Mouse (Mus musculus) spleen, adult 2 months (tissue): ENCODE results near the gene Aar2. TPM values are rescaled to one million over a fixed set of nuclear protein-coding genes. Genes with fewer than 3 reads are reported as not detected.
A peak's percentile ranks its signal among the peaks of the same experiment; 100 is the strongest.
"Not testable (repeated sequence)": the region's sequence is repeated elsewhere in the genome, so short reads cannot be mapped to it uniquely, and the experiment has no call there.

Experiments used
- DNase-seq, 2 experiments: peaks; one replicate each; pipeline versions ENCODE4 v3.0.0 to v3.0.0-alpha.2; 2012 to 2021; ENCODE audit warnings: low spot score in 2 of 2, low read depth in 1 of 2
- H3K27ac ChIP-seq: fragments of 200-500 bp; 2 replicates; pipeline ENCODE4 v1.5.1; 2012; ENCODE audit warnings: low read length, inconsistent platforms; ENCODE audit not compliant: insufficient read depth
- H3K27me3 ChIP-seq: fragments of 200-500 bp; 2 replicates; pipeline ENCODE4 v1.6.1; 2012; ENCODE audit warnings: mild to moderate bottlenecking, moderate library complexity, low read length, inconsistent platforms; ENCODE audit not compliant: control insufficient read depth, insufficient read depth
- H3K36me3 ChIP-seq: fragments of 200-500 bp; 2 replicates; pipeline ENCODE4 v1.6.1; 2012; ENCODE audit warnings: mild to moderate bottlenecking, low read length, inconsistent platforms; ENCODE audit not compliant: control insufficient read depth, insufficient read depth
- H3K4me1 ChIP-seq: fragments of 200-500 bp; 2 replicates; pipeline ENCODE4 v1.6.1; 2011; ENCODE audit warnings: inconsistent platforms; ENCODE audit not compliant: control insufficient read depth, insufficient read depth, insufficient read length
- H3K4me3 ChIP-seq: fragments of 200-500 bp; 2 replicates; pipeline ENCODE4 v1.5.1; 2011; ENCODE audit warnings: mild to moderate bottlenecking, inconsistent platforms; ENCODE audit not compliant: insufficient read depth, insufficient read length; ENCODE audit errors: extremely low read depth
- CTCF ChIP-seq: fragments of 200-500 bp; IDR thresholded peaks from 2 replicates; pipeline ENCODE4 v1.5.1; 2011; ENCODE audit warnings: mild to moderate bottlenecking, inconsistent platforms; ENCODE audit not compliant: insufficient read depth, insufficient read length, insufficient replicate concordance; ENCODE audit errors: extremely low read depth
- POLR2A ChIP-seq: fragments of 200-500 bp; IDR thresholded peaks from 2 replicates; pipeline ENCODE4 v1.6.1; 2011; ENCODE audit warnings: low read depth, low read length, inconsistent platforms
- WGBS: fragments of 180-500 bp; shearing (Covaris S2); methylation state at CpG from one replicate; pipeline ENCODE4 v1.1.7; 2018; 5-methylcytosine and 5-hydroxymethylcytosine counted together
- polyA plus RNA-seq: library from polyadenylated mRNA; depleted of rRNA; stranded (reverse); fragments of >200 nt; gene quantifications from 2 replicates; pipeline ENCODE4 v1.2.3, GENCODE M21; 2012

The Aar2 gene
- polyA plus RNA-seq, 1 experiment = 13.0 TPM

DNA sequence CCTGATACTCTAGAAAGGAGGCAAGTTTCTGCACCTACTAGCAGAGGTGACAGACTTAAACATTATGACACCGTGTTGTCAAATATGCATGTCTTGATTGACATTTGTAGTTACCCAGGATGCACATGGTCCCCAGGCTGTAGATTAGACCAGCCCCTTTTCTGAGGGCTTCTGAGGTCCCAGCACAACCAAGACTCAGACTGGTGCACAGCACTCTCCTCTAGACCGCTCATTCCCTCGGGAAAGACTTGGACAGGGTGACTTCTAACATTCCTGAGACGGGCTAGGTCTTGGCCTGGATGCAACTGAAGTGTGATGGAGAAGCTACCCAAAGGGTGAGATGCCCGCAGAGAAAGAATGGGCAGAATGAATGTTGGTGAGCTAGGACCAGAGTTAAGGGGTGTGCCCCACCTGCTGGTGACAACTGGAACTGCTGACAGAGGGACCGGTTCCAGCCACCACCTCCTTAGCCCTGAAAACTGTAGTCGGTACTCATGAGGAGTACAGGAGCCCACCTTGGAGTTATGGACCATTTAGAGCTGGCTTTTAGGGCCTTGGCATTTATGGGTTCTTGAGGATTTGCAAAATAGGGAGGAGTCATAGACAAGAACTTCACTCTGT is 31.7 kb upstream of the Aar2 start:
- TF ChIP-seq POLR2A (no peak), CTCF (peak; percentile 87; the same call in 1 of the 2 replicates)
- Histone ChIP-seq H3K4me3 (no peak overlapping the region), H3K27me3 (no peaks in the 10 kb centered on the region), H3K4me1 (no peaks in the 10 kb centered on the region), H3K36me3 (no peaks in the 10 kb centered on the region), H3K27ac (no peak overlapping the region)
- WGBS = 22% methylated on average over 7 of the region's 7 CpGs
- DNase-seq = peak in 1 of 2 experiments; percentile 58

DNA sequence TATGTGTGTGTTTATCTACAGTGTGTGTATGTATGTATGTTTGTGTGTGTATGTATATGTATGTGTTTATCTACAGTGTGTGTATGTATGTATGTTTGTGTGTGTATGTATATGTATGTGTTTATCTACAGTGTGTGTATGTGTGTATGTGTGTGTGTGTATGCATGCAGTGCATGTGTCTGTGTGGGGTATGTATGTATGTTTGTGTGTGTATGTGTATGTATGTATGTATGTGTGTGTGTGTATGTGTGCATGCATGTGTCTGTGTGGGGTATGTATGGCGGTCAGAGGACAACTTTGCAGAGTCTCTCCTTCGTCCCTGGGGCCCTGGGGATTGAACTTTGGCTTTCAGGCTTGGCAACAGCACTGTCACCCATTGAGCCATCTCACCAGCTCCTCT is 30.7 kb upstream of the Aar2 start:
- WGBS = 66% methylated on average over 2 of the region's 2 CpGs
- not testable (repeated sequence) for H3K36me3 ChIP-seq, H3K27me3 ChIP-seq, H3K27ac ChIP-seq, H3K4me3 ChIP-seq, DNase-seq, H3K4me1 ChIP-seq

DNA sequence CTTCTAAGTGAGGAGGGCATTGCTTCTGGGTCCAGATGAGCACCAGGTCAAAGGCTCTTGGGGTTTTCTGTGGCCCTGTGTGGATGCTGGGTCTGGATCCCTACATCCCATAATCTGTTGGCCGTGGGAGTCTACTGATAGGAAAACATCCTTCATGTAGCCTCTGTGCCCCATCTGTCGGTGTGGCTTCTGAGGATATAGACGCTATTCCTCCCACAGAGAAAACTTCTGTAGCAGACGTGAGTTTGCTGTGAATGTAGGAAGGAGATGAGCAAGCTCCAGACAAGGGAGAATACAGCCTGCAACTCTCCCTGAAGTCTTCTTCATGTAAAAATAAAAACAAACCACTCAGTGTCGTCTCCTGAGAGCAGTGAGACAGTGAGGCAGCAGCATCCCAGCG is 29.1 kb upstream of the Aar2 start:
- Histone ChIP-seq H3K4me3 (no peak overlapping the region), H3K36me3 (no peaks in the 10 kb centered on the region), H3K27me3 (no peaks in the 10 kb centered on the region), H3K4me1 (no peaks in the 10 kb centered on the region), H3K27ac (no peak overlapping the region)
- no peak for TF ChIP-seq CTCF
- TF ChIP-seq POLR2A = no peak
- DNase-seq = no peak
- 85% methylated on average over 6 of the region's 6 CpGs for WGBS

DNA sequence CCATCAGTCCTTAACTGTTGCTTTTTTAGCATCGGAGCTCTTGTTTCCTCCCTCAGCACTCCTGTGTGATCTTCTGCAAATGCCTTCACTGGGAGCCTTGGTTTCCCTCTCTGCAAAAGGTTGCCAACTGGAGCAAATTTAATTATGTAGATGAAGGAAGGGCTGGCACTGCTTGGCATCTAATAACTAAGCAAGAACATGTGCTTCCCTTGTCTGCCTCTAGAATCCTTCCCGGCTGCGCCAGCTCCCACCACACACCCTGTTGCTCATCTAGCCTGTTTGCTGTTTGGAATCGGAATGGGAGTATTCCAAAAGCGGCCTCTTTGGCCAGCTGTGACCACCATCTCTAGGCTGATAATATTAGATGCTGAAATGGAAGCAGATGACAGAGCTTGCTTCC is 27.8 kb upstream of the Aar2 start:
- no peak for DNase-seq
- TF ChIP-seq CTCF (no peak), POLR2A (no peak)
- Histone ChIP-seq H3K36me3 (no peaks in the 10 kb centered on the region), H3K4me1 (no peaks in the 10 kb centered on the region), H3K27me3 (no peaks in the 10 kb centered on the region), H3K4me3 (no peak overlapping the region), H3K27ac (no peak overlapping the region)
- WGBS = 96% methylated on average over 5 of the region's 5 CpGs

DNA sequence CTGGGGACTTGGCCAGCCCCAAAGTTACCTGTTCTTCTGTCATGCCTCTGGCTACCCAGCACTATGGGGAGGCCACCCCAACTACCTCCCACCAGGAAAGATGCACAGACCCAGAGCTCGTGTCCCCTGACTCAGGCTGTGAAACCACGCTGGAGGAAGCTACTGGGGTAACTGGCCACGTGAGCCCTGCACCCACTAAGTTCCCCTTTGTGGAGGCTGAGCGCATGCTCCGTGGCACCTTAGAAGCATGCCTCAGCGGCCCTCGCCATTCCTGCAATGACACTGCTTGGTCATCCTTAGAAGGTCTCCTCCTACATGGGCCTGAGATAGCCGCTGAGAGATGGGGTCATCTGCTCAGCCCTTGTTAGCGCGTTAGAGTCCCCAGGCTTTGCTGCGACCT is 24.4 kb upstream of the Aar2 start:
- no peaks in the 10 kb centered on the region for H3K27me3 ChIP-seq
- H3K27ac ChIP-seq = no peak overlapping the region
- no peaks in the 10 kb centered on the region for H3K36me3 ChIP-seq
- DNase-seq = peak in 1 of 2 experiments; percentile 16
- TF ChIP-seq CTCF (no peak), POLR2A (no peak)
- no peak overlapping the region for H3K4me3 ChIP-seq
- 38% methylated on average over 11 of the region's 11 CpGs for WGBS
- no peaks in the 10 kb centered on the region for H3K4me1 ChIP-seq

DNA sequence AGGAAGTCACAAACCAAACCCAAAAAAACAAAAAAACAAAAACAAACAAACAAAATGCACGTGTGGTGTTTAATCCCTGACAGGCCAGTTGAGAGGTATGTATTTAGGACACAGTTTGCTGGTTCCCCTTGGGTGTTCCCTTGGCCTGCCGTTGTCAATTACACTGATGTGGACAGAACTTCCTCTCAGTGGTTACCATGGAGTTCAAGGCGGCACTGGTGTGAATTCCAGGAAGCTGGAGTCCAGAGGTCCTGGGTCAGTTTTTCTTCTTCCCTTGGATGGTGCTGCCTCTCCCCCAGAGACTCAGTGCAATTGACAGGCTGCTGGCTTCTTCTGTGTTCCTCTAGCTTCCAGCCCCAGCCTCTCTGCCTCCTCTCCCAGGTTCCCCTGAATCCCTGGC is 23.3 kb upstream of the Aar2 start:
- DNase-seq = no peak
- Histone ChIP-seq H3K27ac (no peak overlapping the region), H3K27me3 (no peaks in the 10 kb centered on the region), H3K36me3 (no peaks in the 10 kb centered on the region), H3K4me3 (no peak overlapping the region), H3K4me1 (no peaks in the 10 kb centered on the region)
- TF ChIP-seq POLR2A (no peak), CTCF (no peak)
- WGBS = 39% methylated on average over 3 of the region's 3 CpGs

DNA sequence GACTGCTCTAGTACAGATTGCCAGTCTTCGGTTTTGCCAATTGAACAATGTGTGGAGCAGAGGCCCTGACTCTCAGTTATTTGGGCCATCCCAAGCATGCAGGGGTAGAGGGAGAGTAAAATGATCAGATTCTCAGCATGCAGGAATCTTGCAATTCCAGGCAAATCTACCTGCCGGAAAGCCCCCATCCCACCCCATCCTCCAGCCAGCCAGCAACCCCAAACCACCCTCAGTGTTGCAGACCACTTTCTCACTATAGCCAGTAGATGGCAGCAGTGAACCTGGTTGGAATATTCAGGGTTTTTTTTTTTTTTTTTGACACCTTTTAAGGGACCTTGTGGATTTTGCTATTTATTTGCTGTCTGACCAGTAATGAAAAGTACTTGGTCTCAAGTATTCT is 17.7 kb upstream of the Aar2 start:
- no peaks in the 10 kb centered on the region for H3K27me3 ChIP-seq
- TF ChIP-seq POLR2A = no peak
- peak; percentile 51; the same call in 1 of the 2 replicates for TF ChIP-seq CTCF
- no peaks in the 10 kb centered on the region for H3K4me1 ChIP-seq
- no peak overlapping the region for H3K27ac ChIP-seq
- DNase-seq = no peak
- no peak overlapping the region for H3K4me3 ChIP-seq
- 48% methylated on average over 2 of the region's 2 CpGs for WGBS
- H3K36me3 ChIP-seq = no peaks in the 10 kb centered on the region
